Mouse (Mus musculus) G1E-ER4 (cell line): ENCODE measurements around the gene Vmn1r181. TPM values are rescaled to one million over a fixed set of nuclear protein-coding genes. Genes with fewer than 3 reads are reported as not detected.
"Not testable (repeated sequence)": the region's sequence is repeated elsewhere in the genome, so short reads cannot be mapped to it uniquely, and the experiment has no call there.

ENCODE experiments used
- GATA1 ChIP-seq: IDR thresholded peaks from one replicate; pipeline ENCODE4 v1.8.0; 2012; ENCODE audit warnings: low read length, inconsistent platforms
- polyA plus RNA-seq: library from polyadenylated mRNA; stranded (reverse); fragments of >175 nt; gene quantifications from 2 replicates; pipeline ENCODE4 v1.2.3, GENCODE M21; 2012

Gene Vmn1r181
- polyA plus RNA-seq: not detected in 2 replicates

GRCm38 (mm10) chr7:23974315-23974714 is at the start of gene Vmn1r181:
Vmn1r181 (plus strand) TSS chr7:23974615.
- TF ChIP-seq GATA1: not testable (repeated sequence)

- no peak for TF ChIP-seq GATA1
These were observed 47.7 kb upstream of the Vmn1r181 start, which contains the start of gene Vmn1r179 for GRCm38 (mm10) chr7:23926678-23927077. Vmn1r179 (plus strand) TSS chr7:23926978.

- no peak for TF ChIP-seq GATA1
These were observed 24.1 kb upstream of the Vmn1r181 start, which contains the start of gene Vmn1r180 for GRCm38 (mm10) chr7:23950332-23950731. Vmn1r180 (plus strand) TSS chr7:23950632.

GRCm38 (mm10) chr7:24001391-24001790 is 27.0 kb downstream of the Vmn1r181 start, which contains the start of gene V1rd19:
V1rd19 (plus strand) TSS chr7:24001691.
- TF ChIP-seq GATA1: no peak

Other genes starting within 250 kb of the Vmn1r181 start
- gene Vmn1r174, start 222.3 kb upstream of the Vmn1r181 start, polyA plus RNA-seq: not detected in 2 replicates
- not detected in 2 replicates for gene Vmn1r175, start 164.0 kb upstream of the Vmn1r181 start, polyA plus RNA-seq
- not detected in 2 replicates for gene Vmn1r176, start 137.2 kb upstream of the Vmn1r181 start, polyA plus RNA-seq
- gene Vmn1r177, start 108.2 kb upstream of the Vmn1r181 start, polyA plus RNA-seq: not detected in 2 replicates
- gene Vmn1r178, start 82.6 kb upstream of the Vmn1r181 start, polyA plus RNA-seq: not detected in 2 replicates
- not detected in 2 replicates for gene Vmn1r179, start 47.6 kb upstream of the Vmn1r181 start, polyA plus RNA-seq
- not detected in 2 replicates for gene Vmn1r180, start 24.0 kb upstream of the Vmn1r181 start, polyA plus RNA-seq
- gene V1rd19, start 27.1 kb downstream of the Vmn1r181 start, polyA plus RNA-seq: not detected in 2 replicates
- not detected in 2 replicates for gene Vmn1r183, start 78.6 kb downstream of the Vmn1r181 start, polyA plus RNA-seq
- gene Zfp180, start 107.3 kb downstream of the Vmn1r181 start, polyA plus RNA-seq: 12.0 and 14.5 TPM in 2 replicates
- gene Zfp112, start 137.7 kb downstream of the Vmn1r181 start, polyA plus RNA-seq: 0.05 TPM in 2 replicates
- 3.2 and 3.6 TPM in 2 replicates for gene Zfp235, start 159.6 kb downstream of the Vmn1r181 start, polyA plus RNA-seq
- not detected in 2 replicates for gene Zfp114, start 200.4 kb downstream of the Vmn1r181 start, polyA plus RNA-seq
- gene Zfp111, start 236.8 kb downstream of the Vmn1r181 start, polyA plus RNA-seq: 0.37 and 0.95 TPM in 2 replicates